Mouse (Mus musculus): ENCODE data around the gene Ppp1r1a. TPM values are rescaled to one million over a fixed set of nuclear protein-coding genes. Genes with fewer than 3 reads are reported as not detected.

The Ppp1r1a gene
- polyA plus RNA-seq, 1 experiment from 2014 or later: 8.2 TPM

DNA sequence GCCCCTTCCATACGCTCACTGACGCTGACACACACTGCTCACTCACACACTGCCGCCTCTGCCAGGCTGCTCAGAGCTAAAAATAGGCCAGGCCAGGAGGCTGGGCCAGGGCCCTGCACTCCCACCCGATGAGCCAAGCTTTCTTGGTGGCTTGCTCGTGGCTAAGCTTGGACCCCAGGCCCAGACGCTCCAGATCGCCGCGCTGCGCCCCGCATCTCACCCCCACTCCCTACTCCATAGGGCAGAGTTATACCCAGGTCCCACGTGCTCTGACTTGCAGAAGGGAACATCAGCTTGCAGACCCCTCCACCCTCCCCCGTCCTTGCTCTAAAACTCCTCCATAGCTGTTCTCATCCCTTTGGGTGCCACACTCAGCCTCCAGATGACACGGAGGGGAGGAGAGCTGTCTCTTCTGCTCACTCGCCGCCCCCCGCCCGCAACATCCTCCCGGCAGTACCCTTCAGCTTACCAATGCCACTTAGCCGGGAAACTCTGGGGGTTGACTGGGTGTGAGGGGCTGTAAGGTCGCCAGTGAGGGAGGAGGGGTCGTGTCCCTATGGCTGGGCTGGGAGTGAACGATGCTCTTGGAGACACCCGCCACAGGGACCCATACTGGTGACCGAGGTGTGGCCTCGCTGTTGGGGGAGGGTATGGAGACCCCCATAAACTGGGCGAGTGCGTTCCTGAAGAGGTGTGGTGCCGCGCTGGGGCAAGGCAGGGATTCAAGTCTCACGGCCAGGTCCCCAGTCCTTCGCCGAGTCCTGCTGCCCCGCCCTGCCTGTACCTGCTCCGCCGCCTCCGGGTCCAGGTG, 587 bp downstream of the Ppp1r1a start:
- peak; percentile 62 for ATAC-seq (ENCODE audit: low read depth)
- 2% methylated on average over 35 of the region's 37 CpGs for whole genome bisulfite sequencing
- Histone ChIP-seq H3K9me3 (ENCODE audit: control insufficient read depth, low read length) (no peaks in the 10 kb centered on the region), H3K27me3 (ENCODE audit: control insufficient read depth, insufficient read depth, low read depth, low read length) (peaks cover 26% of the 10 kb centered on the region), H3K4me3 (ENCODE audit: low read length) (peak overlapping the region; percentile 67), H3K4me1 (replicated peaks; ENCODE audit: control insufficient read depth, insufficient read depth, low read length) (peaks cover 10% of the 10 kb centered on the region), H3K36me3 (ENCODE audit: control insufficient read depth, insufficient read depth, low read length) (no peaks in the 10 kb centered on the region), H3K27ac (ENCODE audit: low read length) (no peak overlapping the region), H3K4me2 (ENCODE audit: low read depth, low read length) (peak overlapping the region; percentile 95), H3K9ac (ENCODE audit: low read length) (peak overlapping the region; percentile 67)

- H3K27ac ChIP-seq (ENCODE audit: low read length): no peak overlapping the region
- no peaks in the 10 kb centered on the region for H3K36me3 ChIP-seq (ENCODE audit: control insufficient read depth, insufficient read depth, low read length)
- no peaks in the 10 kb centered on the region for H3K9me3 ChIP-seq (ENCODE audit: control insufficient read depth, low read length)
- H3K4me2 ChIP-seq (ENCODE audit: low read depth, low read length): peak overlapping the region; percentile 95
- no peak overlapping the region for H3K9ac ChIP-seq (ENCODE audit: low read length)
- 23% methylated on average over 2 of the region's 2 CpGs for WGBS
- H3K4me1 ChIP-seq (replicated peaks; ENCODE audit: control insufficient read depth, insufficient read depth, low read length): peaks cover 10% of the 10 kb centered on the region
- H3K27me3 ChIP-seq (ENCODE audit: control insufficient read depth, insufficient read depth, low read depth, low read length): peaks cover 26% of the 10 kb centered on the region
- no peak for ATAC-seq (ENCODE audit: low read depth)
- no peak overlapping the region; the same call in 1 of the 2 replicates for H3K4me3 ChIP-seq (ENCODE audit: low read length)
Observed at GRCm38 (mm10) chr15:103536456-103536855, 1.3 kb downstream of the Ppp1r1a start.

DNA sequence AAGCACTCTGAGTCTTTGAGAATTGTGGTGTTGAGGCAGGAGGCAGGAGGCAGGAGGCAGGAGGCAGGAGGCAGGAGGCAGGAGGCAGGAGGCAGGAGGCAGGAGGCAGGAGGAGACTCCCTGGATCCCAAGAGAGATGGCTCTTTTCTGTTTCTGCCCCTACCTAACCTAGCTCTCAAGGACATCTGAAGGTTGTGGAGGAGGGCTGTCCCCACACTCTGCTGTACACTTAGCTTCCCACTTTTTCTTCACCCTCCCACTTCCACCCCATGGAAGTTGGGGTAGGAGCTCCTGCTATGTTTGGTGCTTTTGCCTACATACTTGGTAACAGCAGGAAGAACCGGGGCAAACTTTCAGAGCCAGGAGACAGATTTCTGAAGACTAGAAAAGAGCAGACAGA, 2.0 kb downstream of the Ppp1r1a start:
- no peak overlapping the region for H3K9ac ChIP-seq (ENCODE audit: low read length)
- H3K27ac ChIP-seq (ENCODE audit: low read length): no peak overlapping the region
- peaks cover 26% of the 10 kb centered on the region for H3K27me3 ChIP-seq (ENCODE audit: control insufficient read depth, insufficient read depth, low read depth, low read length)

GRCm38 (mm10) chr15:103535030-103535429, 2.8 kb downstream of the Ppp1r1a start:
- peaks cover 26% of the 10 kb centered on the region for H3K27me3 ChIP-seq (ENCODE audit: control insufficient read depth, insufficient read depth, low read depth, low read length)
- WGBS: 81% methylated on average over 2 of the region's 2 CpGs

More for the DNA sequence above, 2.0 kb downstream of the Ppp1r1a start:
- Histone ChIP-seq H3K4me2 (ENCODE audit: low read depth, low read length) (no peak overlapping the region), H3K9me3 (ENCODE audit: control insufficient read depth, low read length) (no peaks in the 10 kb centered on the region), H3K4me1 (replicated peaks; ENCODE audit: control insufficient read depth, insufficient read depth, low read length) (peaks cover 10% of the 10 kb centered on the region), H3K4me3 (ENCODE audit: low read length) (no peak overlapping the region), H3K36me3 (ENCODE audit: control insufficient read depth, insufficient read depth, low read length) (no peaks in the 10 kb centered on the region)
- 57% methylated on average over 1 of the region's 1 CpGs for WGBS
- no peak for ATAC-seq (ENCODE audit: low read depth)

GRCm38 (mm10) chr15:103534054-103534620, 3.7 kb downstream of the Ppp1r1a start:
- H3K4me1 ChIP-seq (replicated peaks; ENCODE audit: control insufficient read depth, insufficient read depth, low read length): peaks cover 10% of the 10 kb centered on the region
- no peak overlapping the region for H3K4me2 ChIP-seq (ENCODE audit: low read depth, low read length)
- no peak for ATAC-seq (ENCODE audit: low read depth)
- H3K9ac ChIP-seq (ENCODE audit: low read length): no peak overlapping the region
- no peak overlapping the region for H3K4me3 ChIP-seq (ENCODE audit: low read length)
- WGBS: 77% methylated on average over 7 of the region's 7 CpGs
- H3K36me3 ChIP-seq (ENCODE audit: control insufficient read depth, insufficient read depth, low read length): no peaks in the 10 kb centered on the region
- H3K27ac ChIP-seq (ENCODE audit: low read length): no peak overlapping the region
- peaks cover 23% of the 10 kb centered on the region for H3K27me3 ChIP-seq (ENCODE audit: control insufficient read depth, insufficient read depth, low read depth, low read length)
- H3K9me3 ChIP-seq (ENCODE audit: control insufficient read depth, low read length): no peaks in the 10 kb centered on the region

More at GRCm38 (mm10) chr15:103535030-103535429, 2.8 kb downstream of the Ppp1r1a start:
- H3K4me1 ChIP-seq (replicated peaks; ENCODE audit: control insufficient read depth, insufficient read depth, low read length): peaks cover 10% of the 10 kb centered on the region
- no peak overlapping the region for H3K27ac ChIP-seq (ENCODE audit: low read length)
- no peak overlapping the region for H3K4me3 ChIP-seq (ENCODE audit: low read length)
- H3K9ac ChIP-seq (ENCODE audit: low read length): no peak overlapping the region
- H3K9me3 ChIP-seq (ENCODE audit: control insufficient read depth, low read length): no peaks in the 10 kb centered on the region
- ATAC-seq (ENCODE audit: low read depth): no peak
- H3K36me3 ChIP-seq (ENCODE audit: control insufficient read depth, insufficient read depth, low read length): no peaks in the 10 kb centered on the region
- no peak overlapping the region for H3K4me2 ChIP-seq (ENCODE audit: low read depth, low read length)

DNA sequence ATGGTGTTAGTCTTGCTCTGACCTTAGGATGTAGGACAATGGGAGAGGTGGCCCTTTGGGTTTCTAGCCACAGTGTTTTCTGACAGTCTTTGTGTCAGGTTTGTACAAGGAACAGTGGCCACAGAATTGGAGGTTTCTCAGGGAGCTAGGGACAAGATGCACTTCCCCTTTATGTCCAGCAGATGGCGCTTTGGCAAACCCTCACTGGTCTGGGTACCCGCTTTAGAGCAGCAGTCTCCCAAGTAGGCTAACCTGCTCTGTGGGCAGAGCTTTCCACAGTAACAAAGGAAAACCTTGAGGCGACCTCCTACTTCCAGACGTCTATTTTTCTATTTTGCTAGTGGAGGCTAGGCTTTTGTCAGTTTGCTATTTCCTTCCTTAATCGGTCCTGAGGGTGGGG, 7.4 kb downstream of the Ppp1r1a start:
- ATAC-seq (ENCODE audit: low read depth): peak; percentile 76
- Histone ChIP-seq H3K9me3 (ENCODE audit: control insufficient read depth, low read length) (no peaks in the 10 kb centered on the region), H3K4me1 (replicated peaks; ENCODE audit: control insufficient read depth, insufficient read depth, low read length) (no peaks in the 10 kb centered on the region), H3K4me3 (ENCODE audit: low read length) (no peak overlapping the region), H3K4me2 (ENCODE audit: low read depth, low read length) (no peak overlapping the region), H3K27ac (ENCODE audit: low read length) (no peak overlapping the region), H3K36me3 (ENCODE audit: control insufficient read depth, insufficient read depth, low read length) (no peaks in the 10 kb centered on the region), H3K9ac (ENCODE audit: low read length) (no peak overlapping the region), H3K27me3 (ENCODE audit: control insufficient read depth, insufficient read depth, low read depth, low read length) (peaks cover 1% of the 10 kb centered on the region; the same call in 1 of the 2 replicates)
- WGBS: 4% methylated on average over 5 of the region's 5 CpGs

DNA sequence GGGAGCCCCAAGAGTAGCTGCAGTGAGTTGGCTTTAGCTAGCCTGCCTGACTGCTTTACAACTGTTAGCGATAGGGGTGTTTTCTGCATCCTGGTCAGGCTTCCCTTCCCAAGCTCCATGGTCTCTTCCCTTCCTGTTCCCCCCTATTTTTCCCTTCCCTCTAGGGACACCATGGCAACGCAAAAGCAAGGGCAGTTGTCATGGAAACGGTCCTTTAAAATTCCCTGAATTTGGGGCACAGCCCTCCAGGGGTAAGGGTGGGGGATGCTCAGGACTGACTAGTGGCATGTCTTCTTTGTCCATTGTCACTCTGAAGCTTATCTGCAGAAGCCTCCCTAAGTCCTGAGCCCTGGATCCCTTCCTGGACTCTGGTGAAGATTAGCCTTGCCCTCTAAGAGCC, 14.6 kb downstream of the Ppp1r1a start:
- Histone ChIP-seq H3K4me2 (ENCODE audit: low read depth, low read length) (no peak overlapping the region), H3K27ac (ENCODE audit: low read length) (no peak overlapping the region), H3K27me3 (ENCODE audit: control insufficient read depth, insufficient read depth, low read depth, low read length) (no peaks in the 10 kb centered on the region), H3K4me3 (ENCODE audit: low read length) (no peak overlapping the region), H3K4me1 (replicated peaks; ENCODE audit: control insufficient read depth, insufficient read depth, low read length) (no peaks in the 10 kb centered on the region; the same call in 1 of the 2 replicates), H3K36me3 (ENCODE audit: control insufficient read depth, insufficient read depth, low read length) (no peaks in the 10 kb centered on the region), H3K9me3 (ENCODE audit: control insufficient read depth, low read length) (no peaks in the 10 kb centered on the region), H3K9ac (ENCODE audit: low read length) (no peak overlapping the region)
- 58% methylated on average over 3 of the region's 3 CpGs for WGBS
- no peak for ATAC-seq (ENCODE audit: low read depth)

DNA sequence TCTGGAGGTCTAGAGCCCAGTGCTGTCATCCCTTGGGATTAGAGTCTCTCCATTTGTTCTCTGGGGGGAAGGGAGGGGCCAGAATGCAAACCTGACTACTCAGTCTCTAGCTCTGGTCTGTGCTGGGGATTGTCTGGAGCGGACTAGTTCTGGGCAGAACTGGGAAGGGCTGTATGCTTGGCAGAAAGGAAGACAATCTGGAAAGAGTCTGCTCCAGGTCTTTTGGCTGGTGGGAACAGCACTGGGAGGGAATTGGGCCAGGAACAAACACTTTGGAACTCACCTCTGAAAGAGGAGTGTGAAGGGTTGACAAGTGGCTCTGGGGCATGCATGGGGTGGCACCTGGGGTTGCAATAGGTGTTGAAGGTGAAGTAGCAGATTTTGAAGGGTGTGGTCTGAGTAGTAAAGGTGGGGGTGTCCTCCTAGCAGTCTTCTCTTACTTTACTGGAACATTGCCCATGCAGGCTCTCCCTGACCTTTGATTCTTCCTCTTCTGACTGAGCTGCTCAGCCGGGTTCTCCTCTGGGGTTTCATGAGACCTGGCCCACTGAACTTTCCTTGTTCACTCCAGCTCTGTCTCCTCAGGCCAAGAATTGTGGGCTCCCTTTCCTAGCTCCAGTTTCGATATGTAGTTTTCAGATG, 15.2 kb downstream of the Ppp1r1a start:
- Histone ChIP-seq H3K27ac (ENCODE audit: low read length) (no peak overlapping the region), H3K4me1 (replicated peaks; ENCODE audit: control insufficient read depth, insufficient read depth, low read length) (no peaks in the 10 kb centered on the region; the same call in 1 of the 2 replicates), H3K9ac (ENCODE audit: low read length) (no peak overlapping the region), H3K36me3 (ENCODE audit: control insufficient read depth, insufficient read depth, low read length) (no peaks in the 10 kb centered on the region), H3K4me2 (ENCODE audit: low read depth, low read length) (no peak overlapping the region), H3K27me3 (ENCODE audit: control insufficient read depth, insufficient read depth, low read depth, low read length) (no peaks in the 10 kb centered on the region), H3K9me3 (ENCODE audit: control insufficient read depth, low read length) (no peaks in the 10 kb centered on the region), H3K4me3 (ENCODE audit: low read length) (no peak overlapping the region)
- WGBS: 63% methylated on average over 3 of the region's 3 CpGs
- peak; percentile 84 for ATAC-seq (ENCODE audit: low read depth)

Measured in lung, embryonic 16.5 days (tissue).